Mouse (Mus musculus): ENCODE measurements around the gene 1700074P13Rik.
"Not testable (repeated sequence)": the region's sequence is repeated elsewhere in the genome, so short reads cannot be mapped to it uniquely, and the experiment has no call there.

Gene 1700074P13Rik

GRCm38 (mm10) chr6:40940457-40940856 lies at the start of gene 1700074P13Rik:
Gene 1700074P13Rik, minus strand, starts transcription at chr6:40940557.
- DNase-seq (ENCODE audit: low read depth, low spot score), result no peak

- not testable (repeated sequence) for DNase-seq (ENCODE audit: low read depth, low spot score)
Measured at GRCm38 (mm10) chr6:40964454-40964853, 24.1 kb upstream of the 1700074P13Rik start, which contains the start of gene 1810009J06Rik. Gene 1810009J06Rik, plus strand, starts transcription at chr6:40964754.

GRCm38 (mm10) chr6:40953716-40954115 lies 13.4 kb upstream of the 1700074P13Rik start:
- no peak for DNase-seq (ENCODE audit: low read depth, low spot score)

- DNase-seq (ENCODE audit: low read depth, low spot score), result no peak
Measured at GRCm38 (mm10) chr6:40951770-40952169, 11.4 kb upstream of the 1700074P13Rik start, which contains the start of gene Gm4744. Gene Gm4744, minus strand, starts transcription at chr6:40951870.

- DNase-seq (ENCODE audit: low read depth, low spot score), result no peak
Measured at GRCm38 (mm10) chr6:40919954-40920353, 20.4 kb downstream of the 1700074P13Rik start.

GRCm38 (mm10) chr6:40900287-40900686 lies 40.1 kb downstream of the 1700074P13Rik start, which contains the start of gene Prss58:
Gene Prss58, minus strand, starts transcription at chr6:40900387.
- no peak for DNase-seq (ENCODE audit: low read depth, low spot score)

- no peak for DNase-seq (ENCODE audit: low read depth, low spot score)
Measured at GRCm38 (mm10) chr6:40894716-40895115, 45.6 kb downstream of the 1700074P13Rik start.

GRCm38 (mm10) chr6:40893577-40893976 lies 46.8 kb downstream of the 1700074P13Rik start:
- peak; percentile 30 for DNase-seq (ENCODE audit: low read depth, low spot score)

- no peak for DNase-seq (ENCODE audit: low read depth, low spot score)
Measured at GRCm38 (mm10) chr6:40891754-40892153, 48.6 kb downstream of the 1700074P13Rik start.

- no peak for DNase-seq (ENCODE audit: low read depth, low spot score)
Measured at GRCm38 (mm10) chr6:40890973-40891372, 49.4 kb downstream of the 1700074P13Rik start.

GRCm38 (mm10) chr6:40887394-40887793 lies 53.0 kb downstream of the 1700074P13Rik start, which contains the start of gene Moxd2:
Gene Moxd2, minus strand, starts transcription at chr6:40887494.
- DNase-seq (ENCODE audit: low read depth, low spot score), result no peak
